Mouse (Mus musculus) heart, adult 2 months (tissue): ENCODE measurements at regions not wholly inside any gene's neighbourhood (a gene's known extent, or its start where the extent isn't known, plus 50 kb on each side); places are given as distances from the start of the nearest gene placed in this dataset.

Experiments used
- CTCF ChIP-seq: fragments of 200-600 bp; IDR thresholded peaks from 2 replicates; pipeline ENCODE4 v1.8.1; 2022; ENCODE audit warnings: antibody characterized with exemption, mild to moderate bottlenecking, moderate library complexity
- POLR2A ChIP-seq: fragments of 200-500 bp; IDR thresholded peaks from 2 replicates; pipeline ENCODE4 v1.6.1; 2011; ENCODE audit warnings: mild to moderate bottlenecking, low read depth, low read length, control low read depth; ENCODE audit not compliant: insufficient read depth

DNA sequence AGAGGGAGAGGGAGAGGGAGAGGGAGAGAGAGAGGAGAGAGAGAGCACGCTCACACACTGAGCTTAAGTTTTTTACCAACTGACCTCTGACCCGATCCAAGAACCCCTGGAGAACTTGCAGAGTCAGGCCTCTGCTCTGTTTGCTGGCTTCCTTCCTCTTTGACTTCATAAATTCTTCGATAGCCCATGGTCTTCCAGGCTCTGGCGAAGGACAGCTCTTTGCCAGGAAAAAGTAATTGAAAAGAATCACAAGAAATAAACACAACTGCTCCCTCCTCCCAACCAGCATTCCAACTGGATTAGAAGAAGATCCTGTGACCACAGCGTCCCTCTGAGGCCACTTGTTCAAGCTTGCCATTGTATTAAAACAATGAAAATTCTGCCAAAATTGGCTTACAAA, 182.8 kb downstream of the Tmem132e start:
- no peak for TF ChIP-seq POLR2A
- no peak for TF ChIP-seq CTCF
